Mouse (Mus musculus) layer of hippocampus, postnatal 14 days (tissue): ENCODE data around the gene Gm49396. TPM values are rescaled to one million over a fixed set of nuclear protein-coding genes. Genes with fewer than 3 reads are reported as not detected.
A peak's percentile ranks its signal among the peaks of the same experiment; 100 is the strongest.

ENCODE experiments used
- DNase-seq, 2 experiments: peaks; one replicate each; pipeline ENCODE4 v3.0.0; 2021 to 2022; ENCODE audit warnings: low spot score in 2 of 2, mixed read lengths in 1 of 2
- total RNA-seq, 2 experiments: library from RNA; stranded (reverse); gene quantifications; 2 replicates each; pipeline ENCODE4 v1.2.3; 2021

Gm49396 gene
- total RNA-seq, 2 experiments from 2014 or later: 4.7 to 5.3 TPM

DNA sequence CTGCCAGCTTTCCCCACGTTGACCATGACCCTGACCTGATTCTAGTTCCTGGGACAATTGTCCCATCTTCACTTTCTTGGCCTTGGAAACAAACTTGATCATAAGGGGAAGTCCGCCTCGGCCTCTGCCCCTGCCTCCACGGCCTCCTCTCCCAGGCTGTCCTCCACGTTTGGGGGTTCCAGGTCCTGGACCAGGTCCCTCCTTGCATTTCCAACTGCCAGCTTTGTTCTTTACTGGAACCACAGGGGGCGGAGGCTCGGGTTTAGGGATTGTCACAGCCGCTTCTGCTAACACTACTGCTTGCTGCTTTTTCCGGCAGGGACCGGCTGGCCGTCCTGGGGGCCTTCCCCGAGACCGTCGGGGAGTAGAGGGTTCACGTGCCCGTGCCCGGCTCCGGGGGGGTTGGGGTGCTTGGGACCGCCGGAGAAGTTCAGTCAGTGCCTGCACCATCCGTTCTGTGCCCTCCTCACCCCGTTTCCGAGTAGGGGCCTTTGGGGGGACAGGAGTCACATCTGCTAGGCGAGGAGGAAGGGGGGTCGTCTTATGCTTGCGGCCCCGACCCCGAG is 23.4 kb downstream of the Gm49396 start:
- no peak for DNase-seq

DNA sequence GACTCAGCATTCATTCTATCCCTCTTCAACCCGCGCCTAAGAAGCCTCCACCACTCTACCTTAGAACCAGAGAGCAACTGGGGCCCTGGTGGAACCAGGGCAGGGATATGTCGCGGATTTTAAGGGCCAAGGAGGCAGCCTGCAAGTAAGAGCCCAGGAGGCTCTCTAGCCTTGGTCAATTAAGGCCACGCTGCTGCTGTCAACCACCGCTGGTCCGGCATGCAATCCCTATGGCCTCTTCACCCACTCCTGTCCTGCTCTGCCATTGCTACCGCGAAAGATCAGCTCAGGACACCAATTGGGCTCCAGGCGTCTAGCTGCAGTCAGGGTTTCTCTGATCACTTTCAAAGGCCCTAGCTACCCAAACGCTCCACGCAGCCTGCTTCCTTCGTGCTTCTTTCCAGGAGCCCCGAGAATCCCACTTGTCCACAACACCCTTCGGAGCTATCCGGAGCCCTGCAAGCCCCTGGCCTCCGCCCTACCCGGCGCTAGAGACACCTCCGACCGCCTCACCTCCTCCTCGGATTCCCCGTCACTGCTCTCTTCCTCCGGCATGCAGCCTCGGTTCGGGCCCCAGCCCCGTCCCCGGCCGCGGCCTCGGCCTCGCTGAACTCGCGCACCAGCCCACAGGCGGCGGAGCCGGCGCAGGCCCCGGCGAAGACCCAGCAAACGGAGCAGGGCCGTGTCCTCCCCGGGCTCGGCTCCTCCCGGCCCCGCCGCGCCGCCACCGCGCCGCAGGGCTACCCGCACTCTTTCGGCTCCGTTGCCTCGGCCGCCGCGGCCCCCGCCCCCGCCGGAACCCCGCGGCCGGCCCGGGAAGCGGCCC is 24.9 kb downstream of the Gm49396 start:
- peak; percentile 37 to 70 for DNase-seq

DNA sequence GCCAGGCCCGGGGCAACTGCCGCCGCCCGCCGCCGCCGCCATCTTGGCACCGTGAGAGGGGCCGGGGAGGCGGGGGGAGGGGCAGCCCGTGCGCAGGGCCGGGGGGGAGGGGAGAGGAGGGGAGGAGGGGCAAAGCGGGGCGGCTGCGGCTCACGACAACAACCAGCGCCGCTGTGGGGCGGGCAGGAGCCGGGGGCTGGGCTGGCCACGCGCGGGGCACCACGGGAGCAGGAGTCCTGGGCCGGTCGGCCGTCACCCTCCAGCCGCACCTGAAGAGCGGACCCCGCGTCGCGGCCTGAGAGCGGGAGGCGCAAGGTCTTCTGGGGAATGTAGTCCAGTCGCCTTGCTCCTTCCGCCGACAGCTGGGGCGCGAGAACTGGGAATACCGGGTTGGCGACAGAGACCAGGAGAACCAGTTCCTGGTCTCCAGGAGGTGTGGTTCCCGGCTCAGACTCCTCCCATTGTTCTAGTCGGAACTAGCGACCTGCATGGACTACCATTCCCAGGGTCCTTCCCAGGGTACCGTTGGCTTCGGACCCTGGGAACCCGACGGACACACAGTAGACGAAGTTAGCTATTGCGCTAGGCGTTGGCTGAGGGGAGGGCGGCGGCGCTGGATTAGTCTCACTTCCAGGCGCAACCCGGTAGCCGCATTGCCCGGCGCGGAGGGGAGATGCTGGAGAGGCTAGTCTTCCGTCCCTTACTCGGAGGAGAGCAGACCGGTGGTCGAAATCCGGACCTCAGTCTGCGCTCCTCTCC is 25.7 kb downstream of the Gm49396 start, which contains the start of gene Kmt2b:
TSS of gene Kmt2b (minus strand) at position 51 of the 759 bp plus-strand sequence.
- peak; percentile 95 to 97 for DNase-seq

DNA sequence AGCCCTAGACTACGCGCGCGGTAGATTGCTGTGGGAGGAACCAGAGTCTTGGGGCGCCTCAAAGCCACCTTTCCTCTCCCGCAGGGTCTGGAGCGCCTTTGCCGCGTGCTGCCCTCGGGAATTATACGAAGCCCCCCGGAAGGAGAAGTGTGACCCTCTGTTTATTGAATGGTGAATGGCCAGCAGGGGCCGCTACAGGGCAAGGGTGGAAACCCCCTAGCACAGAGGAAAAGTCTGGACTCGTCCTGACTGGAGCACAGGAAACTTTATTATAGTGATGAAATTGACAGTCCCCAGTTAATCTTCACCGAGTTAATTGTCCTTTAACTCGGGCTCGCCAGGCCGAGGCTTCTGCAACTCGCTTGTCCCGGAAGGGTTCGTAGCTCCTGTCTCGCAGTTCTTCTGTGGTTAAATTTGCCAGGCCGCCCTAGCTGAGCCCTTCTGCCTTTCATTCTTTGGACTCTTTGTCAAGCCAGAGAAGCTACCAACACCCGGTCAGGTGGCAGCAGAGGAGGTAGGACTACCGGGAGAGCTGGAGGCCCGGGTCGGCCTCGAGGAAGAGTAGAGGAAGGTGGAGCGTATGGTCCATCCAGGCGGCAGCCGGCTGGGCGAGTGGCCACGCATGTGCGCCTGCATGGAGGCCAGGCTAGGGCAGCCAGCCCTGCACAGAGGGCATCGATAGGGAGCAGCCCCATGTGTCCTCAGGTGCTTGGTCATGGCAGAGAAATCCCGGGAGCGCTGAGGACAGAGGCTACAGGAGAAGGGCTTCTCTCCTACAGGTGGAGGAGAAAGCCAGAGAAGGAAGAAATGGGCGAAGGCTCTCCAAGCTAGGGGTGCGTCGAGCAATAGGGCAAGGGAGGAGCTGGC is 26.5 kb downstream of the Gm49396 start:
- peak; percentile 85 to 91 for DNase-seq

DNA sequence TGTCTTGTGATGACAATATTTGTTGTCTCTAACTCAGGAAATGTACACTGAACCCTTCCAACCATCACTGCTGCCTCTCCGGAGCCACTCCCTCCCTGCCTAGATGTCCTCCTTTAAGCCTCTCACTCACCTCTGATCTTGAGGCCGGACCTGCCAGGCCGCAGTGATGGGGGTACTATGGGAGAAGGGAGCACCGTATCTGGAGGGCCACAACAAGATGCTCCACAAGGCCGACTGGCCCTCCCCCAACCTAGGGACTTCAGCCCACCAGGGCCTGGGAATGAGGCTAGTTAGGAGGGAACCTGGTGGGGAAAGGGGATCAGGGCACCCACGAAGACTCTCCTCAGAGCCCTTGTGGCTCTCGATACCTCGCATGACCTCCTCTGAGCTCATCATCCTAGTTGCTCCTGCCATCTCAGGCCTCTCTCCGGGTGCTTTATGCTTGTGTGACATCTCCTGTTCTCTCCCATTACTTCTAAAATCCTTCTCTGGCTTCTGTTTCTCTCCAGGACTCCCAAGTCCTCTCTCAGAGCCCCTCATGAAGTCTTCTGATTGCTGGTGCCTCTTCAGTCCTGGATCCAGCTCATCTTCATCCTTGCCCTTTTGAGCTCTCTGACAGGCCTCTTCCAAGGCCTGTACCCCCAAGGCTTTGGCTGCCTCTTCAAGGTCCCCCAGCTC is 27.9 kb downstream of the Gm49396 start:
- no peak for DNase-seq

DNA sequence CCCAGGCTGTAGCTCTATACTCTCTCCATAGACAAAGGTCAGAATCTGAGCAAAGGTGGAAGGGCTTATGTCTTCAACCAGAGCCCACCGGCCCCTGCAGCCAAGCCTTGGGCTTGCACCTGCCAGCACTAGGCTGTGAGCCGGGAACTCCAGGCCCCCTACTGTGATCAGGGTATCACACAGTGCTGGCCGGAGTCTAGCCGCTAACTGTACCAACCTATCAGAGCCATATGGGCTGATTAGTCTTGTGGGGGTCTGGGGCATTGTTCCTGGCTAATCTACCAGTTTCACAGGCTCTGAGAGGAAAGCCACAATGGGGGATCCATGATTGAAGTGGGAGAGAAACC is 28.4 kb downstream of the Gm49396 start:
- DNase-seq: no peak

DNA sequence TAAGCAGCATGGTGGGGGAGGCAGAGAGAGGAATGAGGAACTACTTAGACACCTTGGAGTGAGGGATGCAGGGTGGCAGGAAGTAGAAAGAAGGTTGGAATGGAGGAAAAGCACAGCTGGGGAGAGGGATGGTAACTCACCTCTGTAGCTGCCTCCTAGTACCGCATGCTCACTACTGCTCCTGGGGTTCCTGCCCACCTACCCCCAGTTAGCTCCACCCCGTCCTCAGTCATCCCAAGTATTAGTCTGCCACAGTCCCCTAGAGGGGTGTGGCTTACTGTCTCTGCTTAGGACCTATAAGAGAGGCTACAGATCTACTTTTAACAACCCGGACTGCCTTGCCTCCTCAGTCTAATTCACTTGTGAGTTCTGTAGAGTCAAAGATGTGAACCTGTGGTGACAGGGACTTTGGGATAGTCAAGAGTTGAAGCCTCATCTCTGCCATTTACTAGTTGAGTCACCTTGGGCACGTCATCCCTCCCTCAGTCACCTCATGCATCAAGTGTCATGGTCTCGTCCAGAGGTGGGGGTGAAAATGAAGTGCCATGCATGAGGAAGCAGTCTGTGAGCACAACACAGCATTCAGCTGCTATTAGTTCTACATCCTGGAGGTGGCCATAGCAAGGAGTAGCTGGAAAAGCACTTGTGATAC is 29.8 kb downstream of the Gm49396 start:
- no peak for DNase-seq

DNA sequence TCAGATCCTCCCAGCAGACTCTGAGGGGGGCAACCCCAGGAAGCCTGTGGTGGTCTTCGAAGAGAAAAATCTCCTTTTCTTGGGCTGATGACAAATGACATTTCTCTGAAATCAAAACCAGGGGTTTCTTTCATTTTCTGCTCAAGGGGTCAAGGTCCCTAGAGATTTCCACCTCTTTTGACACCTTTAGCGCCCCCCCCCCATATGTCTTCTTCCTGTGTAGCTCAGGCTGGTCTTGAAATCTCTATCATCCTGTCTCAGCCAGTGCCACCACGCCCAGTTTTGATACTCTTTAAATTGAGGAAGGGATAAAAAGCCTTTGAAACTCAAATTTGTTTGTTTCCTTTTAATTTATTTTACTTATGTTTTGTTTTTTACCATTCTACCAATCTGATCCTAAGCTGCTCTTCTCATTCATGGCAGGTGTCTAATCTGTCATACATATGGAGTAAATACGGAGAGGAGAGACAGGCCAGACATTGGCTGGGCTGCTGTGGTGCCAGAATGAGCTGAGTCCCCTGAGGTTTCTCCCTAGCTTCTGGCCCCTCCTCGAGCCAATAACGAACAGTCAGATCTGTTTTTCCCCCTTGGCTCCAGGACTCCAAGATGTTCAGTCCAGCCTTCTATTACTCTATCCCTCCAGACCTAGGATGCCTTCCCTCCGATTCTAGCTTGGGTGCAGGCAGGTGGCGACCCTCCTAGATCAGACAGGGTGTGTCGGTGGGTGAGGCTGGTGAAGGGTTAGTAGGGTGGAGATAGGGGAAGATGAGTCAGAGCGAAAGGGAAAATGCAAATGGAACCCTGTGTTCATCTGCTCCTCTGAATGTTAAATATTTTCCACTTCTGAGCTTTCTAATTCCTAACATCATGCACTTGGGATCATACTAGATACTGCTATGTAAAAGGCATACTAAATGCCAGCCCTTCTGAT is 30.7 kb downstream of the Gm49396 start:
- DNase-seq: no peak

DNA sequence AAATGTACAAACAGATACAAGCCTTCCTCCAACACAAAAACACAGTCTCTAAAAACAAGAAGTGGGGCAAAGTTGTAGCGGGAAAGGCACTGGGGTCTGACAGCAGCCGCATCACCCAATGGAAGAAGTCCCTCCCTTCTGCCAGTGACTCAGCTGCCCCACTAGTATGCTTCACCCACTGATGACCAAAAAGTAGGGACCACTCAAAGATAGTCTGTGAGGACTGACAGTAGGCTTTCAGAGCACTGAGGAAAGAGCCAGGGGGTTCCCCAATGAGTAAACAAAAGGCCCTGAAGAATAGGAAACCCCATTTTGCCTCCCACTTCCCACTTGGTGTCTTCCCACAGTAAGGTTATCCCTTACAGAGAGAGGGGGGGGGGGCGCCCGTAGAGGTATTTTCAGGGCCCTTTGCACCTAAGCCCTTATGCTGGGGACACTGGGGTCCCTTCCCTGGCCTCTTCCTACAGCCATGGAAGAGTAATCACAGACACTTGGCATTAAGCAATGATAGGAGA is 31.4 kb downstream of the Gm49396 start:
- DNase-seq: no peak

DNA sequence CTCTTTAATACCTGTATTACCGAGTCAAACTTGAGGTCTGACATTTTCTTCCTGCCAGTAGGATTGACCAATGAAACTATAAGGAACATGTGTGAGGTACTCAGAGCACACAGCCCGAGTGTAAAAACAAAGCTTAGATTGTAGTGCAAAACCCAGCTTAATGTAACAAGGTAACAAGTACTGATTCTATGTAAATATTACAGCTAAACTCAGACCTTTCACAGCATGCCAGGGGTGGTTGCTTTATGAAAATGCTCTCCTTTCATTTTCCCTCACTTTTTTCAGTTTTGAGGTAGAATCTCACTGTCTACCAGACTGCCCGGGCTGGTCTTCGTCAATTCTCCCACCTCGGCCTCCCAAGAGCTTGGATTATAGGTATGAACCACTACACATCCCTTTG is 32.9 kb downstream of the Gm49396 start:
- no peak for DNase-seq

DNA sequence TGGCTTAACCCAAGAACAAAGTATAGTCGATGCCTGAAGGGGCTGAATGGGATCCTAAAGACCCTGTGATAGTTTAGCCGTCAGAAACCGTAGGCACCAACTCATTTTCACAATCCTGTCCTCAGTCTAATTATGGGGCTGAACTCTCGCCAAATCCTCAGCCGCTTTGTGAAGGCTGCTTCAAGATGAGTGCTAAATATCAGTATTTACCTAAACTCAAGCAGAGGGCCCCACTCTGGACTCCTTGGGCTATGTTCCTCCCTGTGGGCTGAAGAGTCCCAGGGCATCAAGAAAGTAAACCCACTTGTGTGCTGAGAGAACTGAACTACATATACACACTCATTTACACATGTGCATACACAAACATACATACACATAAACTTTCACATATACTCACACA is 33.7 kb downstream of the Gm49396 start:
- no peak for DNase-seq

DNA sequence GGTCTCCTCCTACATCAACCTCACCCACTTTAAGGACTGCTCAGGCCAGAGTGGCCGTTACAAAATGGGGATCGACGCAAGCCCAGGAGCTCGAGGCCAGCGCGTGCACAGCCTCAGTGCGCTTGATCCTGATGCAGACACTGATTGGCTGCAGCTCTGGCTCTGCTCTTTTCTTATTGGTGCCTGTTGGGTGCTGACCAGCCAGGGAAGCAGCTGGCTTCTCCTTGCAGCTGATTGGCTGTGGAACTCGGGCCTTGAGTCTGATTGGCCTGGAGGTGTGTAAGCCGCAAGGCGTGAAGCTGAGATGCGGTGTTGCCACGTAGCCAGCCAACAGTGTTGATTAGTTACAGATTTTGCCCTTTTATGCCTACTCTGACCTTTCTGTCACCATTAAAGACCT is 35.6 kb downstream of the Gm49396 start, which contains the start of gene Zbtb32:
TSS of gene Zbtb32 (minus strand) at position 124 of the 400 bp plus-strand sequence.
- no peak for DNase-seq

DNA sequence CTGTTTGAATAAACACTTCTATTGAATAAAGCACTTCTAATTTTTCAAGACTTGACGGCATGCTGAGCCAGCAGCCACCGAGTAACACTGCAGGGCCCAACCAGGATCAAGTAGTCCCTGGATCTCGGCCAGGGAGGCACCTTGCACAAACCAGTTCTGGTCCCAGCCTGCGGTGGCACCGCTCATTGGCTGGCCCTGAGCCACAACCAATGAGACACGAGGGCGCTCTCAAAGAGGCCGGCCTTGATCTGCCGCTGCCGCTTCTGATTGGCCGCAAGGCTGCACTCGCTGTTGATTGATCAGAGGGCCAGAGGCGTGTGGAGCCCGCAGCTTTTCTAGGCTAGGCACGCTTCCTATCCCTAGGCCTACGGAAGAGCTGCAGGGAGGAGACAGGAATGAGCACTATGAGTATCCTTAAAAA is 36.8 kb downstream of the Gm49396 start:
- peak; percentile 87 to 94 for DNase-seq

DNA sequence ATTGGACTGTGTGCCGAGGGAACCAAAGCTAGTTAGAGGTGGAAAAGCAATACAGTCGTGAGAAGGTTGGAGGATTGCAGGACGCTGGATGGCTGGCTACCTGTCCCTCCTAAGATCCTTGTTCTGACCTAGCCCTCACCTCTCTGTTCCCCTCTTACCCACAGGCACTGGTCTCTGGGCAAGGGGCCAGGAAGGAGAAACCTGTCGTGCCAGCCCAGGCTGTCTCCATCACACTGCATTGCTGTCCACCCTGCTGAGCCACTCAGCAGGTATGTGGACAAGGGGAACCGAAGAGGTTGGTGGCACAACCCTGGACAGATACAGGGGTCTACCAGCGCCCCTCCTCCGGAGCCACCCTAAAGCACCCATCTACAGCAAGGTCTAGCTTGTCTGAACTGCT is 37.5 kb downstream of the Gm49396 start:
- no peak for DNase-seq

DNA sequence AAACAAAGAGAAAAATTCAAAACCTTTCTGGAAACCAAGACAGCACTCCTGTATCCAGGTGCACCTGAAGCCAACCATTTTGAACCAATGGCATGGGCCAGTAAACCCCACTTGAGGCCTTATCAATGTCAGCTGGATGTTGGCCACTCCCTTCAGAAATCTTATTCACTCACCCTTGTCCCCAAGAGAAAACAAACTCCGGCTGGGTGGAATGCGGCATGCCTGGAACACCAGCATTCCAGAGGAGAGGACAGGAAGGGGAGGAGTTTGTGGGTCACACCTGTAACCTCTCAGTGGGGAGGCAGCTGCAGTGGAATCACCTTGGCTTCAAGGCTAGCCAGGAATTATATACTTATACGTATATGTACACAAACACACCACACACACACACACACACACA is 39.4 kb downstream of the Gm49396 start:
- DNase-seq: no peak

DNA sequence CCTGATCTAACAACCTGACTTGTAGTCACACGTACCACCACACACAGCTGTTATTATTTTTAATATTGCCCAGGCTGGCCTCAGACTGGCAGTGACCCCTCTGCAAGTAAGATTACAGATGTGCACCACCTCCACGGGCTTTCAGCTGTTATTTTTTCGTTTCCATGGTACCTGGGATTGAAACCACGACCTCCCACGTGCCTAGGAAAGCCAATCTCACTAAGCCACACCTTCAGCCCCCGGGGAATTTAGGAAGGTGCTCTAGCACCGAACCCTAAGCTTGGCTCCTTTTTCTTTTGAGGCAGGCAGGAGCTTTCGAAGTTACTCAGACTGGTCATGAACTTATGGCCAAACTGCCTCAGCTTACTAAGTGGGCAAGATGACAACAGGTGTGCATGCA is 41.3 kb downstream of the Gm49396 start:
- DNase-seq: no peak

DNA sequence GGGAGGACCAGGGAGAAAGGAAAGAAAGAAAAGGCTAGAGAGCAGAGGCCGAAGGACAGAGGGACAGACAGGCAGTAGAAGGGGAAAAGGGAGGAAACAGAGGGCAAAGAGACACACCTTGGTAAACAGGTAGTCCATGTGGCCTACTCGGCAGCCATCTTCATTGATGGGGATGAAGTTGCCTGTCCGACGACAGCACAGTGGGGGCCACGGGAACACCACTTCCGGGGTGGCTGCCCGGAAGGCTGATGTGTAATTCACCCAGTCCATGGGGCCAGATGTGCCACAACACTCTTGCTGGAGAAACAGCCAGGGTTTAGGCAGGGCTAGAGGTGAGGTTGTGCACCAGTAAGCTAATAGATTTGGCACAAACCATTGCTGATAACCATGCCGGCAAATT is 41.8 kb downstream of the Gm49396 start:
- DNase-seq: no peak

DNA sequence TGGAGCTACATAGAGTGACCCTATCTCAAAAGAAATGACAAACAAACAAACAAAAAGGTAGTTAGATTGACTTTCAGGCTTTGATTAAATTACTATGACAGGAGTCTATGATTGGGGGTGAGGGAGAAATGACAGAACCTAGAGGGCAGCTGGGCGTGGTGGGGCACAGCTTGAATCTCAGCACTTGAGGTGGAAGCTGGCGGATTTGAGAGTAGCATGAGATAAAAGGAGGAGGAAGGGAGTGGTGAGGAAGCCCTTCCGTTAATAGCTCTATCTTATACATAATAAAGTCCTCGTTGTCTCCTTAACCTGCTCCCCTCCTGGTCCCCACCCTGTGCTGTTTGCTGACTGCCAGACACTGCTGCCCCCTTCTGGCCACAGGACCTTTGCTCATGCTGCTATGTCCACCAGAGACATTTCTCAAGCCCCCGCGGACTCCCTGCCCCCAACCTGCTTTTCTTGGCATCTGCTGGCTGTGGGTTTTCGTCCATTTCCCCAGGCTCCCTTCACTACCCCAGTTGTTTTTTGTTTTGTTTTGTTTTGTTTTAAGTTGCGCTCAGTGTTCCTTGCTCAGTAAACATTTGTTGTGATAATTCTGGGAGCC is 44.7 kb downstream of the Gm49396 start:
- no peak for DNase-seq
